Mouse (Mus musculus) fat pad, adult 2 months (tissue): Measurements from ENCODE around the gene Lhx1.

Experiments used
- DNase-seq: peaks from one replicate; pipeline ENCODE4 v3.0.0-alpha.2; 2011; ENCODE audit warnings: low read depth, low spot score; ENCODE audit errors: extremely low read depth

Gene Lhx1

DNA sequence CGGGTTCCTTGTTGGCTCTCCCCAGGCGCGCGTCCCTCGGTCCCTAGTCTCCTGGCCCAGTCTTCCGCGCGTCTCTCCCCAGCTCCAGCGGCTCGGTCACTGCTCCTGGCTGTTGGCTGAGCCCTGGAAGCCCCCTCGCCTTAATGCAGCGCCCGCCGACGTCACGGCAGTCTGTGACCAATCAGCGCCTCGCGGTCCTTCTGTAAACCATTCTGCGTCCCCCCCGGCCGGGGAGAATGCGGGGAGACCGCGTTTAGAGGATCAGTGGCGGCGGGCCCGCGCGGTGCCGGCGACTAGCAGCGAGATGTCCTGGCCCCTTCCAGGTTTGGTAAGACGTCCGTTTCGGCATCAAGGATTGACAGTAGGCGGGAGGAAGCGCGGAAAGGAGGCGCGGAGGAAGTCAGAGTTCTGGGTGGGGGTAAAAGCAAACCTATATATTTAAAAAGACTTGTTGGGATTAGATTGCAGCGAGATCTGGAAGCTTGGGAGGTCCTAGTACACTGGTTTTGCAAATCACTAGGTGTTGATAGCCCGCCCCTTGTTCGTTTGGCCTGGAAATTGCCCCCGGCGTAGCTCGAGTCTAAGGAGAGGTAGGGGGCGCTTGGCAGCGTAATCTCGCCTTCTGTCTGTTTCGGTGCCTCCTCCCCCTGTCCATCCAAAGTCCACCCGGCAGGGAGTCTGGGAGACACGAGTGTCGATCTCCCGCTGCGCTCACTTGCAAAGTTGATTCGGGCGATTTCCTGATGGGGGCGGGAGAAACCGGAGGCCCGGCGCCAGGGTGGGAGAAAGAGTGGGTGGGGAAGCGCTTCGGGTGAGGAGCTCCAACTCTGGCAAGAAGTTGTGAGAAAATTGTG lies at the start of gene Lhx1:
TSS of gene Lhx1 (minus strand) at position 115 of the 854 bp plus-strand sequence.
- no peak for DNase-seq

- no peak for DNase-seq
Observed at GRCm38 (mm10) chr11:84574834-84575233, 49.5 kb upstream of the Lhx1 start.

DNA sequence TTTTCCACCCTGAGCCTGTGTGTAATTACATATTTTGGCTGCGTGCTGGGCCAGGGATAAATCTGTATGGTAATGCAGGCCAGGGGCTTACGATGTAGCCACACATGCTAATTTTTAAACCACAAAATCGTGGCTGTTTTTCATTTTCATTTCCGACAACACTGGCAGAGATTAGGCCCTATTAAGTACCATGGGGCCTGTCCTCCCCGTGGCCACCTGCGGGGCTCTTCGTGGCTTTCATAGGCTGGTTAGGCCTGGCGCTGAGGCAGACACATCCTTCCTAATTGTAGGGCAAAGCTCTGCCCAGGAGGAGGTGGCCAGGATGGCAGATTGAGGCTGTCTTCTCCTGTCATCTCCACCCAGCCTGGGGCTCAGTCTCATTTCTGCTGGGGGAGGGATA lies 48.3 kb upstream of the Lhx1 start:
- no peak for DNase-seq

GRCm38 (mm10) chr11:84570812-84571211 lies 45.5 kb upstream of the Lhx1 start:
- no peak for DNase-seq

- DNase-seq: no peak
Observed at GRCm38 (mm10) chr11:84570392-84570791, 45.1 kb upstream of the Lhx1 start.

DNA sequence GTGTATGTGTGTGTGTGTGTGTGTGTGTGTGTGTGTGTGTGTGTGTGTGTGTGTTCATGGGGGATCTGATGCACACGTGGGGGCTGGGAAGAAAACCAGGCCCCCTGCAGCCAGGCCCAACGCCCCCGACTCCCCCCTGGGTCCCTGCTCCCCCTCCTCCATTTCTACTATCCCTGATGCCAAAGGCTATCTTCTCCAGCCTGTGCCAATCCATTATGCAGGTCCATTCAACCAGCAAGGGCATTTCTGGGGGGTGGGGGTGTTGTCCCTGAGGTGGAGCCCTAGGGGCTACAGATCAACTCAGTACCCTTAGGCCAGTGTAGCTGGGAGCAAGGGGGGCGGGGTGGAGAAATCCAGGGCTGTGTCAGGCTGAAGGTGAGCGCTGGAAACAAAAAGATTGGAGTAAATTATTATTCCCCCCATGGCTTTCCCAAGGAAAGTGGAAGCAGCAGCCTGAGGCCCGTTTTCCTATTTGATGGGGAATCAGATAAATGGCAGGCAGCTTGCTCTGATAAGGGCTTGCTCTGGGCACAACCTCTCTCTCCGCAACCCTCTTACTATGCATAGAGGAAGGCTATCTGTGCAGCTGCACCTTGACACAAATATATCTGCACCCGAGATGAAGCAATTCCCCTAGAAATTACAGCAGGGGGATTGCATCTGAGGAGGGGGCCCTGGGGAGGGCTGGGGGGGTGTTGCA lies 43.9 kb upstream of the Lhx1 start:
- no peak for DNase-seq

DNA sequence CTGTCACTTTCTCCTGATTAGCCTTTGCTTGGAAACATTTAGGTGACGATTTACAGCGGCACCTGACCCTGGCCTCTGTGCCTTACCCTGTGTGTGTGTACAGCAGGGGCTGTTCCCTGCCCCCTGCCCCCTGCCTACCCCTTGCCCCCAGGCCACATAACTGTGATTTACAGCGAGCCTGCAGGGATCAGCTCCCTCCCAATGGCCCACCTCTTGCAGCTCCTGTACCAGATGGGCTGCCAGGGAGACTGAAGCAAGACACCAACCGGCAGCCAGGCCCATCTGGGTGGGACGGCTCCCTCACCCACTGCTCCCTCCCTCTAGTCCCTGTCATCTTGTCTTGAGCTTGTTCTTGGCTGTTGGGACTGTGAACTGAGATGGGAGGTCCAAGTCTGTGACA lies 43.1 kb upstream of the Lhx1 start:
- DNase-seq: no peak

DNA sequence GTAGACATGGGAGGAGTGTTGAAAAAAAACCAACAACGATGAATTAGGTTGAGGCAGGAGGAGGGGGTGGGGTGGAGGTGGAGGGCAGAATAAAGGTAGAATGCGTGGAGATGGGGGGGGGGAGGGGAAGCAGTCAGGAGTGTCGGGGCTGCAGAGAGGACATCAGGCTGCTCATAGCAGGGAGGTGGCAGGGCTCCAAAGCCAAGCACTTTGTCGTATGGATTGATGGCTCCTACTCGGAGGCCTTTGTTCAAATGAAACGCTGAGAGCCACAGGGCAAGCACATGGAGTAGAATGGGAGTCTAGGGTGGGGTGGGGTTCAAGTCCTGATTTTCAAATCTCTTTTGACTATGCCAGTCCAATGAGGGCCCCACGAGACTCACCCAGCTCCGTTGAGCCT lies 41.4 kb upstream of the Lhx1 start:
- no peak for DNase-seq

DNA sequence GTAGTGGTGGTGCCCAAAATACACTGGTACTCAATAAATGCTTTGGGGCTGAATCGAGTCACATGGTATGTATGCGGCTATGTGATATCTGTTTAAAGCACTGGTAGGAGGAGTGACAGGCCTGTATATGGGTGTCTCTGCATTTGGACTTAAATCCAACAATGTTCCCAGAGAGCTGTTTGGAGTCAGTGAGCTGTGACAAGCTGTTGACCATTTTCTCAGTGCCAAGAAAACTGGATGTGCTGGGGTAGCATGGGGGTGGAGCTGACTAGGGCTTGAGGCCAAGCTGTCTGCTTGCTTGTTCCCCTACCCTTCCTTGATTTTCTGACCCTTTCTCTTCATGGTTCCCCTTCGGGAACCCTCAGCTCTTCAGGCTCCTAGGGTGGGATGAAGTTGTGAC lies 39.9 kb upstream of the Lhx1 start:
- no peak for DNase-seq

DNA sequence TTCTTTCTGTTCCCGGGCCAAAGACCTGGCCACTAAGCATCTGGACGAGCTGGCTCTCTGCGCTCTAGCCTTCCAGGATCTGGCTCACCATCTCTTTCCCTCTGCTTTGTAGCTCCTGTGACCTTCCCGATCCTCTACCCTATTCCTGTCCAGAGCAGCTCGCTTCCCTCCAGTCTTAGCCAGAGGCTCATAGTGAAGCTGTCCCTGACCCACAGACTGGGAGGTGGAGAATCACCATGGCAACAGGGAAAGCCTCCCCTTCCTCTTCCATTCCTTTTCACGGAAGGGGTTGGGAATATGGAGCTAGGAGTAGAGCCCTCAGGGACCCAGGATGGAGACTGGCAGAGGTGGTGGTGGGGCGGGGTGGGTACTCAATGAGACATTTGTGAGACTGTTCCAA lies 38.0 kb upstream of the Lhx1 start:
- no peak for DNase-seq

- DNase-seq: no peak
Observed at GRCm38 (mm10) chr11:84562758-84563347, 37.5 kb upstream of the Lhx1 start.

- DNase-seq: no peak
Observed at GRCm38 (mm10) chr11:84561546-84561945, 36.2 kb upstream of the Lhx1 start.

- DNase-seq: no peak
Observed at GRCm38 (mm10) chr11:84553821-84554450, 28.6 kb upstream of the Lhx1 start.

DNA sequence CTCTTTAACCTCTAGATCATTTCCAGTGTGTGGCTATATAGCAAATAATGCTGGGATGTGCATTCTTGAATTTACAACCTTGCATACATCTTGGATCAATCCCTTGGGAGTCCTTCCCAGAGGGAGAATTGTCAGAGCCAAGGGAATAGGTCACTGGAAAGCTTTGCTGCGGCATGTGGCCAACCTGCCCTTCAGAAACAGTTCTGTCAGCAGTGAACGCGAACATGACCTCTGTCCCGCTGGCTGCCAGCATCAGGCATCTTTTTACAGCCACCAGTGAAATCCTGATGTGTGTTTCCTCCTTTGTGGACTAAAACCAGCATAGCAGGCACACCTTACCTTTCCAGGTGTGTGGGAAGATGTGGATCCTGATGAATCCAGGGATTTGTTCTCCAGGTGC lies 26.0 kb upstream of the Lhx1 start:
- peak; percentile 16 for DNase-seq

GRCm38 (mm10) chr11:84549258-84549791 lies 24.0 kb upstream of the Lhx1 start:
- DNase-seq: no peak

DNA sequence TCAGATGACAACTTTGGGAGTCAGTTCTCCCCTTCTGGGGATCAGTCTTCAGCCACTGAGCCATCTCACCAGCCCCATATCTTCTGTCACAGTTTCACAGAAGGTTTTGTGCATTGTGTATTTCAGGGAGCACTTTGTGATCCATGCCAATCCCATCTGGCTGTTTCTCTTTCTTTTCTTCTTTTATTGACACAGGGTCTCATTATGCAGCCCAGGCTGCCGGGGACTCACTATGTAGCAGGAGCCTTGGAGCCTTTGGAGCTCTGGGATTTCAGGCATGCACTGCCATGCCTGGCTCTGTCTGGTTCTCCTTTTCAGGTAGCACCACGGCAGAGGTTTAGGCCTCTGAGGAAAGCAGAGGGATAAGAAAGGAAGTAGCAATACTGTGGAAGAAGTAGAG lies 23.0 kb upstream of the Lhx1 start:
- DNase-seq: no peak

DNA sequence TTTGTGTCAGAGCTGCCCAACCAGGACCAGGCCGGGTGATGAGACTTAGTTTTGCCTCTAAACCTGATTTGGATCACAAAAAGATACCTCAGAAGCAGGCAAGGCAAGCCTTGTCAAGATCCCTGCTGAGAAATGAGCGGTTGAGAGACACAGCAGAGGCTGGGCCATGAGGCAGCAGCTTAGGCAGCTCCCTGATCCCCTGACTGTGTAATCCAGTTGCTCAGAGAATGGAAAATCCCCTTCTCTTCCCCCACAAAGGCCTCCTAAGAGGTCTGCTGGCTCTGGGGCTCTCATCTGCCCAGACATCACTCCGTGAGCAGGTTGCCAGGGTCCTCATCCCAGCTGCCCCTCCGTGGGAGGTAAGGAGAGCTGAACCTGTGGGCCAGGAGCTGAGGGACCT lies 14.6 kb upstream of the Lhx1 start:
- DNase-seq: no peak

- no peak for DNase-seq
Observed at GRCm38 (mm10) chr11:84529797-84530703, 4.7 kb upstream of the Lhx1 start.

- no peak for DNase-seq
Observed at GRCm38 (mm10) chr11:84529143-84529755, 3.9 kb upstream of the Lhx1 start.
